Mouse (Mus musculus) hindbrain, embryonic 14.5 days (tissue): Measurements from ENCODE around the gene Pawr. TPM values are rescaled to one million over a fixed set of nuclear protein-coding genes. Genes with fewer than 3 reads are reported as not detected.

Experiments used
- ATAC-seq: fragments of 200-750 bp; cut with Nextera tagmentation; 2 replicates; pipeline ENCODE4 v1.8.0; 2017; ENCODE audit warnings: moderate number of reproducible peaks, mild to moderate bottlenecking, moderate TSS enrichment, moderate library complexity; ENCODE audit not compliant: low FRiP score
- DNase-seq: peaks from one replicate; pipeline ENCODE4 v3.0.0-alpha.2; 2015; ENCODE audit warnings: low spot score
- H3K27ac ChIP-seq: fragments of 300-500 bp; sonication (generic); 2 replicates; pipeline ENCODE4 v1.5.1; 2014; ENCODE audit warnings: mild to moderate bottlenecking, moderate library complexity
- H3K27me3 ChIP-seq: fragments of 300-500 bp; sonication (generic); 2 replicates; pipeline ENCODE4 v1.6.1; 2014; ENCODE audit warnings: mild to moderate bottlenecking, low read length, mixed read lengths; ENCODE audit not compliant: control insufficient read depth, insufficient read depth
- H3K36me3 ChIP-seq: fragments of 300-500 bp; sonication (generic); replicated peaks from 2 replicates; pipeline ENCODE4 v1.6.1; 2014; ENCODE audit not compliant: control insufficient read depth, insufficient read depth
- H3K4me1 ChIP-seq: fragments of 300-500 bp; sonication (generic); replicated peaks from 2 replicates; pipeline ENCODE4 v1.6.1; 2014; ENCODE audit warnings: antibody characterized with exemption, low read length, mixed read lengths; ENCODE audit not compliant: control insufficient read depth, insufficient read depth
- H3K4me2 ChIP-seq: fragments of 300-500 bp; sonication (generic); replicated peaks from 2 replicates; pipeline ENCODE4 v1.6.1; 2014; ENCODE audit warnings: mild to moderate bottlenecking, moderate library complexity
- H3K4me3 ChIP-seq: fragments of 300-500 bp; sonication (generic); replicated peaks from 2 replicates; pipeline ENCODE4 v1.5.1; 2014; ENCODE audit warnings: mild to moderate bottlenecking, low read length
- H3K9ac ChIP-seq: fragments of 300-500 bp; sonication (generic); 2 replicates; pipeline ENCODE4 v1.6.1; 2014
- H3K9me3 ChIP-seq: fragments of 300-500 bp; sonication (generic); 2 replicates; pipeline ENCODE4 v1.6.1; 2016; ENCODE audit warnings: low read length; ENCODE audit not compliant: control insufficient read depth
- WGBS: fragments of 180-500 bp; shearing (Covaris S2); extraction: QIAGEN DNeasy Blood & Tissue Kit; methylation state at CpG from one replicate; pipeline ENCODE4 v1.1.7; 2014; 5-methylcytosine and 5-hydroxymethylcytosine counted together
- polyA plus RNA-seq: library from polyadenylated mRNA; unstranded; fragments of >200 nt; fragmentation: Nextera tagmentation; extraction: Ambion mirVana; gene quantifications from 2 replicates; pipeline ENCODE4 v1.2.1, GENCODE M21; 2014

Gene Pawr
- polyA plus RNA-seq, 1 experiment from 2014 or later: 4.3 TPM

GRCm38 (mm10) chr10:108360801-108361200, 28.9 kb downstream of the Pawr start:
- DNase-seq: no peak
- H3K27ac ChIP-seq: no peak overlapping the region
- no peak for ATAC-seq

GRCm38 (mm10) chr10:108361419-108362155, 29.7 kb downstream of the Pawr start:
- 59% methylated on average over 9 of the region's 9 CpGs for WGBS
- H3K9ac ChIP-seq: no peak overlapping the region
- DNase-seq (no peak), ATAC-seq (no peak)
- no peak overlapping the region for H3K4me3 ChIP-seq
- no peaks in the 10 kb centered on the region for H3K36me3 ChIP-seq
- H3K4me2 ChIP-seq: no peak overlapping the region
- no peak overlapping the region for H3K27ac ChIP-seq
- no peaks in the 10 kb centered on the region; the same call in 1 of the 2 replicates for H3K4me1 ChIP-seq
- 0 out of 2 replicates have a peak, but pooled peaks cover 3% of the 10 kb centered on the region for H3K9me3 ChIP-seq
- H3K27me3 ChIP-seq: no peaks in the 10 kb centered on the region

More at GRCm38 (mm10) chr10:108360801-108361200, 28.9 kb downstream of the Pawr start:
- H3K4me2 ChIP-seq: no peak overlapping the region
- no peak overlapping the region for H3K4me3 ChIP-seq
- no peaks in the 10 kb centered on the region; the same call in 1 of the 2 replicates for H3K4me1 ChIP-seq
- H3K9me3 ChIP-seq: 0 out of 2 replicates have a peak, but pooled peaks cover 3% of the 10 kb centered on the region
- WGBS: 54% methylated on average over 6 of the region's 6 CpGs
- no peaks in the 10 kb centered on the region for H3K27me3 ChIP-seq
- H3K36me3 ChIP-seq: no peaks in the 10 kb centered on the region
- H3K9ac ChIP-seq: no peak overlapping the region

GRCm38 (mm10) chr10:108363932-108364331, 32.0 kb downstream of the Pawr start:
- no peaks in the 10 kb centered on the region for H3K36me3 ChIP-seq
- 31% methylated on average over 9 of the region's 9 CpGs for WGBS
- H3K4me1 ChIP-seq: no peaks in the 10 kb centered on the region; the same call in 1 of the 2 replicates
- H3K4me2 ChIP-seq: no peak overlapping the region
- ATAC-seq: peak; percentile 27; the same call in 1 of the 2 replicates
- H3K9me3 ChIP-seq: 0 out of 2 replicates have a peak, but pooled peaks cover 3% of the 10 kb centered on the region
- no peak overlapping the region for H3K27ac ChIP-seq
- DNase-seq: no peak
- no peak overlapping the region for H3K4me3 ChIP-seq
- no peaks in the 10 kb centered on the region for H3K27me3 ChIP-seq
- no peak overlapping the region for H3K9ac ChIP-seq

- H3K9ac ChIP-seq: no peak overlapping the region
Observed at GRCm38 (mm10) chr10:108364946-108365719, 33.2 kb downstream of the Pawr start.

GRCm38 (mm10) chr10:108366251-108366650, 34.3 kb downstream of the Pawr start:
- H3K4me1 ChIP-seq: no peaks in the 10 kb centered on the region; the same call in 1 of the 2 replicates
- H3K9me3 ChIP-seq: 0 out of 2 replicates have a peak, but pooled peaks cover 3% of the 10 kb centered on the region
- no peak overlapping the region for H3K27ac ChIP-seq
- no peak overlapping the region for H3K4me2 ChIP-seq
- DNase-seq (no peak), ATAC-seq (no peak)
- H3K36me3 ChIP-seq: no peaks in the 10 kb centered on the region
- H3K4me3 ChIP-seq: no peak overlapping the region
- no peak overlapping the region for H3K9ac ChIP-seq
- H3K27me3 ChIP-seq: no peaks in the 10 kb centered on the region
- WGBS: 93% methylated on average over 5 of the region's 5 CpGs

More at GRCm38 (mm10) chr10:108364946-108365719, 33.2 kb downstream of the Pawr start:
- no peaks in the 10 kb centered on the region for H3K36me3 ChIP-seq
- no peaks in the 10 kb centered on the region for H3K27me3 ChIP-seq
- no peak overlapping the region for H3K4me3 ChIP-seq
- H3K9me3 ChIP-seq: 0 out of 2 replicates have a peak, but pooled peaks cover 3% of the 10 kb centered on the region
- no peak overlapping the region for H3K4me2 ChIP-seq
- no peaks in the 10 kb centered on the region; the same call in 1 of the 2 replicates for H3K4me1 ChIP-seq
- 82% methylated on average over 26 of the region's 26 CpGs for WGBS
- DNase-seq: no peak
- ATAC-seq: no peak
- no peak overlapping the region for H3K27ac ChIP-seq

- no peaks in the 10 kb centered on the region for H3K4me1 ChIP-seq
- H3K27ac ChIP-seq: no peak overlapping the region
- WGBS: 95% methylated on average over 6 of the region's 6 CpGs
- H3K9ac ChIP-seq: no peak overlapping the region
- no peak for ATAC-seq
- no peak overlapping the region for H3K4me3 ChIP-seq
- no peaks in the 10 kb centered on the region for H3K27me3 ChIP-seq
- no peak overlapping the region for H3K4me2 ChIP-seq
- no peak for DNase-seq
- no peaks in the 10 kb centered on the region for H3K36me3 ChIP-seq
- H3K9me3 ChIP-seq: 0 out of 2 replicates have a peak, but pooled peaks cover 3% of the 10 kb centered on the region
Observed at GRCm38 (mm10) chr10:108368358-108368757, 36.4 kb downstream of the Pawr start.

GRCm38 (mm10) chr10:108372258-108372657, 40.3 kb downstream of the Pawr start:
- H3K9ac ChIP-seq: no peak overlapping the region
- H3K9me3 ChIP-seq: no peaks in the 10 kb centered on the region
- no peaks in the 10 kb centered on the region for H3K36me3 ChIP-seq
- 52% methylated on average over 7 of the region's 7 CpGs for WGBS
- no peaks in the 10 kb centered on the region for H3K27me3 ChIP-seq
- no peak overlapping the region for H3K4me2 ChIP-seq
- H3K4me1 ChIP-seq: no peaks in the 10 kb centered on the region
- DNase-seq: no peak
- ATAC-seq: no peak
- H3K4me3 ChIP-seq: no peak overlapping the region
- no peak overlapping the region for H3K27ac ChIP-seq

- H3K9ac ChIP-seq: no peak overlapping the region
- DNase-seq: no peak
- no peaks in the 10 kb centered on the region for H3K9me3 ChIP-seq
- no peak overlapping the region for H3K4me3 ChIP-seq
- no peaks in the 10 kb centered on the region for H3K27me3 ChIP-seq
- WGBS: 96% methylated on average over 5 of the region's 5 CpGs
- H3K4me2 ChIP-seq: no peak overlapping the region
- no peaks in the 10 kb centered on the region for H3K36me3 ChIP-seq
- ATAC-seq: no peak
- no peak overlapping the region for H3K27ac ChIP-seq
- H3K4me1 ChIP-seq: no peaks in the 10 kb centered on the region
Observed at GRCm38 (mm10) chr10:108372858-108373257, 40.9 kb downstream of the Pawr start.

- no peaks in the 10 kb centered on the region for H3K36me3 ChIP-seq
- H3K9ac ChIP-seq: no peak overlapping the region
- no peak for ATAC-seq
- H3K27me3 ChIP-seq: no peaks in the 10 kb centered on the region
- no peaks in the 10 kb centered on the region for H3K9me3 ChIP-seq
- H3K4me1 ChIP-seq: no peaks in the 10 kb centered on the region
- no peak overlapping the region for H3K4me2 ChIP-seq
- DNase-seq: no peak
- 97% methylated on average over 8 of the region's 8 CpGs for WGBS
- H3K27ac ChIP-seq: no peak overlapping the region
- H3K4me3 ChIP-seq: no peak overlapping the region
Observed at GRCm38 (mm10) chr10:108375796-108376195, 43.9 kb downstream of the Pawr start.
